Mouse (Mus musculus) heart, postnatal 0 days (tissue): ENCODE measurements around the gene Serpinb1b.

Experiments
- CTCF ChIP-seq: IDR thresholded peaks from 2 replicates; pipeline ENCODE4 v1.5.1; 2016; ENCODE audit warnings: antibody characterized with exemption, control low read depth, low read depth
- EP300 ChIP-seq: IDR thresholded peaks from 2 replicates; pipeline ENCODE4 v1.6.1; 2016; ENCODE audit warnings: antibody characterized with exemption, low read depth

DNA sequence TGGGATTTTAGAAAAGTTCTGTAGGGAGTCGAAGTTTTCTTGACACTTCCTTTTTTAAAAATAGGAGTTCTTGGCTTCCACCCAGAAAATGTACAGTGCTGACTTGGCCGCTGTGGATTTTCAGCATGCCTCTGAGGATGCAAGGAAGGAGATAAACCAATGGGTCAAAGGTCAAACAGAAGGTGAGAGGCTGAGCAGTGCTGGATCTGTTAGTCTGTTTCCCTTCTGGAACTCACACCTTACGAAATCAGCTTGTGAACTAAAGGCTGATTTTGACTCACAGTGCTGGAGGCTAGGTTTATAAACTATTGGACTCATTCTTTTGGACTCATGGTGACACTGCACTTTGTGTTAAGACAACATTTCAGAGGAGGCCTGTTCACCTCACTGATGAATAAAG is 11.2 kb downstream of the Serpinb1b start:
- TF ChIP-seq CTCF, result no peak
- TF ChIP-seq EP300, result no peak
